Mouse (Mus musculus): ENCODE data around the gene Mael. TPM values are rescaled to one million over a fixed set of nuclear protein-coding genes. Genes with fewer than 3 reads are reported as not detected.

Gene Mael
- total RNA-seq (2021) = not detected
- long read RNA-seq, experiment 1 = 0 reads
- long read RNA-seq, experiment 2 = 0 reads

GRCm38 (mm10) chr1:166238315-166238969 lies at the start of gene Mael:
TSS of gene Mael (minus strand) at chr1:166238747.
- DNase-seq = no peak

GRCm38 (mm10) chr1:166286231-166286630 lies 47.7 kb upstream of the Mael start:
- no peak for DNase-seq

GRCm38 (mm10) chr1:166284390-166284789 lies 45.8 kb upstream of the Mael start:
- no peak for DNase-seq

GRCm38 (mm10) chr1:166283451-166283850 lies 44.9 kb upstream of the Mael start:
- DNase-seq = no peak

GRCm38 (mm10) chr1:166282597-166283210 lies 44.2 kb upstream of the Mael start:
- DNase-seq = no peak

- DNase-seq = no peak
Measured at GRCm38 (mm10) chr1:166281836-166282235, 43.3 kb upstream of the Mael start.

- no peak for DNase-seq
Measured at GRCm38 (mm10) chr1:166281287-166281686, 42.7 kb upstream of the Mael start.

- peak in 1 of 2 experiments; percentile 34 for DNase-seq
Measured at GRCm38 (mm10) chr1:166280566-166280965, 42.0 kb upstream of the Mael start.

- no peak for DNase-seq
Measured at GRCm38 (mm10) chr1:166279580-166280206, 41.1 kb upstream of the Mael start.

- DNase-seq = peak; percentile 15 to 38
Measured at GRCm38 (mm10) chr1:166278786-166279185, 40.2 kb upstream of the Mael start.

GRCm38 (mm10) chr1:166268218-166268617 lies 29.7 kb upstream of the Mael start:
- DNase-seq = no peak

GRCm38 (mm10) chr1:166266918-166267317 lies 28.4 kb upstream of the Mael start:
- no peak for DNase-seq

- DNase-seq = no peak
Measured at GRCm38 (mm10) chr1:166266001-166266705, 27.6 kb upstream of the Mael start.

- no peak for DNase-seq
Measured at GRCm38 (mm10) chr1:166259526-166259925, 21.0 kb upstream of the Mael start.

- no peak for DNase-seq
Measured at GRCm38 (mm10) chr1:166256898-166257297, 18.4 kb upstream of the Mael start.

GRCm38 (mm10) chr1:166256302-166256701 lies 17.8 kb upstream of the Mael start:
- DNase-seq = no peak

GRCm38 (mm10) chr1:166255651-166256050 lies 17.1 kb upstream of the Mael start:
- DNase-seq = peak; percentile 32 to 45

GRCm38 (mm10) chr1:166255091-166255490 lies 16.5 kb upstream of the Mael start:
- no peak for DNase-seq

GRCm38 (mm10) chr1:166253898-166254894 lies 15.6 kb upstream of the Mael start, which contains the start of gene Ildr2:
TSS of gene Ildr2 (plus strand) at chr1:166254139.
- DNase-seq = peak; percentile 73 to 74

- peak in 1 of 2 experiments; percentile 22 for DNase-seq
Measured at GRCm38 (mm10) chr1:166244285-166244684, 5.7 kb upstream of the Mael start.

- DNase-seq = peak in 1 of 2 experiments; percentile 4
Measured at GRCm38 (mm10) chr1:166214181-166214580, 24.4 kb downstream of the Mael start.
